Mouse (Mus musculus): Measurements from ENCODE around the gene Eif2b5.

Eif2b5 gene

DNA sequence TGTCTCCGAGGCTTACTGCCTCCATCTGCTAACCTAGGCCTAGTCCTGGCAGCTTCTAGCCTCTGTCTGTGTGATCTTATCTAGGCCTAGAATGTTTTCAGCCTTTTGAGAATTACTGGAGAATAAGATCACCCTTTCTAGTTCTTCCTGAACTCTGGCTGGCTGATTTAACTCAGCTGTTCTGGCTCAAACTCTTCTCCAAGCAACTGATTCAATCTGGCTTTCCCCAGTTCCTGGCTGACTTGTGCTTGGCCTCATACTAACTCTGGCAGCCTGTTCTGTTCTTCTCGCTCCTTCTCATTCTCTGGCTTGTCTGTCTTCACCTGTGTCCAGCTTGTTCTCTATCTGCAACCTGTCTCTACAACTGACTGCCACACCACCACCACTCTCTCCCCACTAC lies 7.3 kb upstream of the Eif2b5 start:
- DNase-seq, result no peak

DNA sequence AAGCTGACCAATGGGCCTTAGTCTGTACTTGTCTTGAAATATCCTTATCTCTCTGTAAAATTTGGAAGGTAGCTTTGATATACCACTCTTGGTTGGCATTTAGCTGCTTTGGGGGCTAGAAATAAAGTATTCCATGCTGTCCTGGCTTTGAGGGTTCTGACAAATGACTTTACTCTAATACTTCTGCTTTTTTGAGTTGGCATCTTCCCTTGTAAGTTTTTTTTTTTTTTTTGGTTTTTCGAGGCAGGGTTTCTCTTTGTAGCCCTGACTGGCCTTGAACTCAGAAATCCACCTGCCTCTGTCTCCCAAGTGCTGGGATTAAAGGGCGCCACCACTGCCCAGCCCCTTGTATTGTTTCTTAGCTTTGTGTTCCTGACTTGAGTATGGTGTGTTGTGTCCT lies 5.2 kb upstream of the Eif2b5 start:
- no peak for DNase-seq

DNA sequence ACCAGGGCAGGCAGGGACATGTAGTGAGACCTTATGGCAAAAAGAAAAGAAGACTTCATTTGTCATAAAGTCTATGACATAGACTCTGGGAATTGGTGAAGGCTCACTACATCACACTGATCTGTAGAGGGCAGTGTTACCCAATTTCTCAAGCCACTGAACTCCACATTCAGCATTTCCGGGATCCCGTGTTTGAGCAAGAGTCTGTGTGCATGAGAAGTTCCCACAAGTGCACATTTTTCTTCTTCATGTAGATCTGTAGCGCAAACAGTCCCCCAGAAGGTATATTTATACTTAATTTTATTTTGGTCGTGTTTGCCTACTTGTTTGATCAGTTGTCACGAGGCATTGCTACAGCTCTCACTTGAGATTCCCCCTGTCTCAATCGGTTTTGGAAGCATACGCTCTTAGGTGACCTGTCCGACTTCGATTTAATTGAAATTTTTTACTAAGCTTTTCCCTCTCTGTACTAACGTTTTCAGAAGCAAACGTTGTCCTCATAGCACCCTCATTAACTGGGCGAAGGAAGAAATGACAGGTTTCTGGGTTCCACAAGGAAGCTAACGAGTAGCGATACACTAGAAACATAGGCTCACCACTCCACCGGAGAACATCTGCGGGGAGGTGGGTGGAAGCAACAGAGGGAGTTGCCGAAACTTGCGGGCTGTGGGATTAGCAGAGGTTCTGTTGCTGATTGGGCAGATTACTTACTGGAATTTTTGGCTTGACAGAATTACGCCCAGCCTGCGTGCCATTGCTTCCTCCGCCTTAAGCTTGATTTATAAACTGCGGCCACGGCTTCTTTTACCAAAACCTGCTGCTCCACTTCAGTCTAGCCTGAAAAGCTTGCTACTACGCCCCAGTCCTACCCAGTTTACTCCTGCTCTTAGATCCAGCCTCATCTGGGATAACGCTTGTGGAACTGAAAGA lies 1.7 kb upstream of the Eif2b5 start:
- peak; percentile 79 for DNase-seq

DNA sequence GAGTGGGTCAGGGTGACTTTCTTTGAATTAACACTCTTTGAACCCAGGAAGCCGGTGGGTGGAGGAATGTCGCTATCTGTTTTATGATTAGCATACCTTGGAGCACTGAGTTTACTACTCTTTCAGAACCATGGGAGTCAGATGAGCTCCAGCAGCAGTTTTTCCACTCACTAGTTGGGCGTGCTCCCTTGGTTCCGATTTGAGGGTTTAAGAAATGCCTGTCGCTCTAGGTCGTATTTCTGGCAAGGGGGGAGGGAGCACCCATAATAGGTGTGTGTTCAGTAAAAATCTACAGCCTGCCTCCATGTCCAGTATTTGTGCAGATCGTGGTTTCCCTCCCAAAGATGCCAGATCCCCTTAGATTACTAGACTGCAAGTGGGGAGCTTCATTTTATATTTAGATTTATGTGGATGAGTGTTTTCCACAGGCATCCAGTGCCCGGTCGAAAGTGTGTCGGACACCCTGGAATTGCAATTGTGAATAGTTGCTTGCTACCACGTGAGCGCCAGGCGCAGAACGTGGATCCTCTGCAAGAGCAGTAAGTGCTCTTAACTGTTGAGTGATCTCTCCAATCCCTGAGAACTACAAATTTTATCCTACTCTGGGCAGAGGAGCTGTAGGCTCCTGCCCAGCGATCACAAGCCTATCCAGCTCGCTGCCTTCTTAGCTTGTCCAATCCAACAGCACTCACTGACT lies 489 bp upstream of the Eif2b5 start:
- no peak for DNase-seq

GRCm38 (mm10) chr16:20506000-20506399 lies 7.4 kb downstream of the Eif2b5 start:
- DNase-seq, result no peak

DNA sequence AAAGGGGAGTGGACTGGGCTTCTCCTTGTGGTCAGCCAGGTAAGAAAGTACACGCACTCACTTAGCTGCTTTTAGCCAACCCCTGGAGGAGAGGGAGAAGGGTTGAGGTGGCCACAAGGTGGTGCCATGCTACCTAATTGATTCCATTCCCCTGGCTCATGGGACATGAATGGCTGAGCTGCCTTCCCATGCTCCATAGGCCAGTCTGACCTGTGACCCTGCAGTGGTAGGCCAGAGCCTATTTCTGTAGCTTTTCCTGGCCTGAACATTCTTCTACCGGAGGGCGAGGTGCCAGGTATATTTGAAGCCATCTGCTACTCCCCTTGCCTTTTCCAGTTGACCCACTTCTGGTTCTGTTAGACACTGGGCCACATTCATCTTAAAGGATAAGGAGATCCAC lies 10.7 kb downstream of the Eif2b5 start:
- peak; percentile 61 for DNase-seq

DNA sequence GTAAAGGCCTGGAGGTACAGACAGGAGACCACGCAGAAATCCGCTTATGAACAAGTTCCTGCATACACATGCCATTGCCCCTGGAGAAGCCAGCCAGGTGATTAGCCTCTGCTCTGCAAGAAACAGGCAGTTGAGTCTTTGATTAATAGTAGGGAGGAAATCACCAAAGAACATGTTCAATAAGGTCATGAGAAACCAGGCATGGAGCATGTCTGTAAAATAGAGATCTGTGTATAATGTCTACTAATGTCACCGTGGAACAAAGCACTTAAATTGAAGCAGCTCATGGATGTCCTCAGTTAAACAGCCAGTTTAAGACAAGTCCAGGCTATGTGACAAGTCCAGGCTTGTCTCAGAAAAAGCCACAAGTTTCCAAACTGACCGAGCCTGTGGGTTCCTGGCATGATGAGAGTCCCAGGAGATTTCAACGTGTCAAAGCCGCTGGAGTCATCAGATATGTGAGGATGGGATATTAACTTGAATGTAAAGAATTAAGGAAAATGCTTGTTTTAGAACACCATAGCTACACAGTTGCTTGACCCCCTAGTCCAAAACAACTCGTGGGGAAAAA lies 12.7 kb downstream of the Eif2b5 start:
- no peak for DNase-seq

- no peak for DNase-seq
Measured at GRCm38 (mm10) chr16:20516032-20516431, 17.4 kb downstream of the Eif2b5 start.

DNA sequence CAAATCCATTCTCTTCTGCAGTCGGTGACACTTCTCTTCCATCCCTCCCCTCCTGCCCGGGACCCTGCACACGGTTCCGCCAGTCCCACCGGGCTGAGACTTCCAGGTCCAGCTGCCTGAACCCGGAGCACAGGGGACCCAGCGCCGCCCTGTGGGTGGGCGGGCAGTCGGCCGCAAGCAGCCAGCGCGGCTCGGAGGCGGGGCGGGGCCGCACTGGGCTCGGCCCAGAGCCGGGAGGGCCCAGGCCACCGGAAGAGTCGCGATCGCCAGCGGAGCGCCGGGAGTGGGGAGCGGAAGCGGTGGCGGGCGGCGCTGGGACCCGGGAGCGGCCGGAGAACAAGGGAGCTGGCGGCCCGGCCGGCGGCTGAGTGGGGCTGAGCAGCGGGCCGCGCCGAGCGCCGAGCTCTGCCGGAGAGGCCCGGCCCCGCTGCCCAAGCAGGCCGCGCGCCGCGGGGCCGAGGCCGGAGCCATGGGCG lies 18.1 kb downstream of the Eif2b5 start, which contains the start of gene Dvl3:
Gene Dvl3 (plus strand): TSS at position 257 of the 476 bp plus-strand sequence.
- peak; percentile 95 for DNase-seq

DNA sequence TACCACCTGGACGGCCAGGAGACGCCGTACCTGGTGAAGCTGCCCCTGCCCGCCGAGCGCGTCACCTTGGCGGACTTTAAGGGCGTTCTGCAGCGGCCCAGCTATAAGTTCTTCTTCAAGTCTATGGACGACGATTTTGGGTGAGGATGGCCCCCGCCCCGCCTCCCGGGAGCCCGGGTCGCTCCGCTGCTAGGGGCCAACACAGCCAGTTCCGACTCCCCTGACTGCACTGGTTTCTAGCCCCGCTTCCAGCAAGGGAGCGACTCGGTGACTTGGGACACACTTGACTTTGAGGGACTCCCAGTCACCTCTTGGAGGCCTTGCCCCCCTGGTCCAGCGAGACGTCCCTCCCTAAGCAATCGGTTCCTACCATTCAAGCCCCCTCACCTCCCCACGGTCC lies 18.6 kb downstream of the Eif2b5 start:
- DNase-seq, result peak; percentile 42

DNA sequence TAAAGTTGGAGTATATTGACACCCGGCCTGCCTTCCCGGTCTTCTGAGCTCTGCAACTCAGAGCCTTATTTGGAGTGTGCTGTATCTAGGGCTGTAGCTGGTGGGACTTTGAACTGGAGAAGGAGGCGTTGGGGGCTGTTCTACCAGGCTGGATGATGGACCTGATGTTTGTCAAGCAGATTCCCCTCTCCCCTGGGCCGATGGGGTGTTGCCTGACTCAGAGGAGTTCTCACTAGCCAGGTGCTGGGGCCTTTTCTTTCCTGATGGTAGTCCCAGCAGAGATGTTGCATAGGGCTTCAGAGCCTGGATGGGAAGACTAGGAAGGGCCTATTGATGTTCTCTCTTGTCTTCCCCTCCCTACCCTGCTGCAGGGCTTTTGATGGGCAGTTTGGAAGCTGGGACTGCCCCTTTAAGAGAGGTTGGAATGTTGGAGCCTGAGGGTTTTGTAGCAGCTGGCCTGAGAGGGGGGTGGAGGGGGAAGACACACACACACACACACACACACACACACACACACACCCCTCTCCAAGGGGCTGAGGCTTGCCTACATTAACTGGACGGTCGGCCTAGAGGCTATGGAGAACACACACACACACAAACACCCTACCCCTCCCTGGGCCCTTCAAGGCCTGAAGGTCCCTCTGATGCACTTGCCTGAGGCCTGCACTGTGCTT lies 19.2 kb downstream of the Eif2b5 start:
- peak; percentile 69 for DNase-seq

GRCm38 (mm10) chr16:20523886-20524285 lies 25.3 kb downstream of the Eif2b5 start:
- no peak for DNase-seq

DNA sequence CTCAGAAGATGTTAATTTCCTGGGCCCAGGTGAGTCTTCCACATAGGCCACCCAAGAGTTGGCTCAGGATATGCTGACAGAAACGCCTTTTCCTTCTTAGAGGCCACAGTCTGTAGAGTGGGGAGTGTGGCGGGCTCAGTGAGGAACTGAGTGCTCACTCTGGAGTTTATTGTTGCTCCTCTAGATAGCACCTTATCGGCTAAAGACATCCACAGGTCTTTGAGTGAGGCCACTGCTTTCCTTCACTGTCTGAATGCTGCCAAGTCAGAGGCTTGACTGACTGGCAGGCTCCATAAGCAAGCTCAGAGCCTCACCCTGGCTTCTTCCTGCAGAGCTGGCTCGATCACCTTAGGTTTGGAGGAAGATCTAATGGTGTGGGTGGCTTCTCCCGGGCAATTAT lies 30.2 kb downstream of the Eif2b5 start:
- DNase-seq, result no peak

- DNase-seq, result no peak
Measured at GRCm38 (mm10) chr16:20529375-20529774, 30.8 kb downstream of the Eif2b5 start.

GRCm38 (mm10) chr16:20530941-20531340 lies 32.3 kb downstream of the Eif2b5 start:
- no peak for DNase-seq

DNA sequence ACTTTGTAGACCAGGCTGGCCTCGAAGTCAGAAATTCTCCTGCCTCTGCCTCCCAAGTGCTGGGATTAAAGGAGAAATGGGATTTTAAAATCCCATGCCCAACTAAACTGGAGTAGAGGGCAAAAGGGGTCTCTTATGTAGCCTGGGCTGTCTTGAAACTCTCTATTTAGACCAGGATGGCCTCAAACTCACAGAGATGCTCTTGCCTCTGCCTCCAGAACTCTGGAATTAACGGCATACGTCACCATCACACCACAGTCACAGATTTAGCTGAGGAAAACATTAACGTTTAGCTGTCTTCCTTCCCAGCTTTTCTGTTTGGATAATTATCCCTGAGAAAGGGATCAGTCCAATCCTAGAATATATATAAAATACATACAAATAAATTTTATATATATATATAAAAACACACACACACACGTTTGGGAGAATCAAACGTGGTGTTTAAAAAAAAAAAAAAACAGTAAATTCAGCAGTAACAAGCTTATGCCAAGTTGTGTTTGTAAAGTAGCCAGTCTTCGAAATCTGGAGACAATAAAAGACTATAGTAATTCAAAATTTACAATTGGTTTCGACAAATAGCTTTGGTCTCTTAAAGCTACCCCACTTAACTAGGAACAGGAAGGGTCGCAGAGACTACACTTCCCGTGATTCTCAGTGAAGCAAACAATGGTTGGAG lies 36.1 kb downstream of the Eif2b5 start:
- no peak for DNase-seq

- DNase-seq, result peak; percentile 97
Measured at GRCm38 (mm10) chr16:20535296-20536080, 36.9 kb downstream of the Eif2b5 start, which contains the start of gene Ap2m1. Gene Ap2m1, plus strand, starts transcription at chr16:20535478.

GRCm38 (mm10) chr16:20536081-20536665 lies 37.6 kb downstream of the Eif2b5 start:
- DNase-seq, result no peak

DNA sequence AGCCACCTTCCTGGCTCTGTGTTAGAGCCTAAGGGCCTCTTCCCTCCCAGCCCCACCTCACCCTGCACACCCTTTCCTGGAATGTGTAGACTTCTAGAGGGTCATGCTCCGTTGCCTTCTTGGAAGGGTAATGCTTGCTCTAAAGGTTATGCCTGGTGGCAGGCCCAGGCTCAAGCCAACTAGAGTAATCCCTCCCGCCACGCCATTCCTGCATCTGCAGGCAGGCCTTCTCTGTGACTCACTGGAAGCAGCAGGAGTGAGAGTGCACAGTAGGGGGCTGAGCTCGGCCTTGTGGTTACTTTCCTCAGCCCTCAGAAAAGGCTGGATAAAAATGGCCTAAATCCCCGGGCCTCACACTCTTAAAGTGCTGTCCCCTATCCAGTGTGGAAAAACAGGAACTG lies 38.5 kb downstream of the Eif2b5 start:
- peak; percentile 14 for DNase-seq

- DNase-seq, result no peak
Measured at GRCm38 (mm10) chr16:20537601-20538320, 39.1 kb downstream of the Eif2b5 start.
